Mouse (Mus musculus) liver, postnatal 0 days (tissue): ENCODE measurements at regions not wholly inside any gene's neighbourhood (a gene's known extent, or its start where the extent isn't known, plus 50 kb on each side); places are given as distances from the start of the nearest gene placed in this dataset.

Experiments
- ATAC-seq: fragments of 200-750 bp; cut with Nextera tagmentation; 2 replicates; pipeline ENCODE4 v1.8.0; 2017; ENCODE audit warnings: mild to moderate bottlenecking, moderate library complexity
- DNase-seq: peaks from one replicate; pipeline ENCODE4 v3.0.0-alpha.2; 2016
- H3K27ac ChIP-seq: fragments of 300-500 bp; sonication (generic); 2 replicates; pipeline ENCODE4 v1.5.1; 2014; ENCODE audit warnings: antibody characterized with exemption, moderate library complexity, mild to moderate bottlenecking, low read depth
- H3K27me3 ChIP-seq: fragments of 300-500 bp; sonication (generic); 2 replicates; pipeline ENCODE4 v1.6.1; 2014; ENCODE audit warnings: low read length, control low read depth, mixed read lengths; ENCODE audit not compliant: insufficient read depth
- H3K36me3 ChIP-seq: fragments of 300-500 bp; sonication (generic); replicated peaks from 2 replicates; pipeline ENCODE4 v1.6.1; 2014; ENCODE audit warnings: mild to moderate bottlenecking, control low read depth, low read length, moderate library complexity, mixed read lengths; ENCODE audit not compliant: insufficient read depth
- H3K4me1 ChIP-seq: fragments of 300-500 bp; sonication (generic); 2 replicates; pipeline ENCODE4 v1.6.1; 2014; ENCODE audit warnings: antibody characterized with exemption, mild to moderate bottlenecking, control low read depth; ENCODE audit not compliant: insufficient read depth
- H3K4me2 ChIP-seq: fragments of 300-500 bp; sonication (generic); 2 replicates; pipeline ENCODE4 v1.6.1; 2014; ENCODE audit warnings: low read depth, mild to moderate bottlenecking, low read length, moderate library complexity, mixed read lengths
- H3K4me3 ChIP-seq: fragments of 300-500 bp; sonication (generic); 2 replicates; pipeline ENCODE4 v1.5.1; 2014; ENCODE audit warnings: low read depth, low read length
- H3K9ac ChIP-seq: fragments of 300-500 bp; sonication (generic); replicated peaks from 2 replicates; pipeline ENCODE4 v1.6.1; 2014; ENCODE audit warnings: mild to moderate bottlenecking, moderate library complexity
- H3K9me3 ChIP-seq: fragments of 300-500 bp; sonication (generic); 2 replicates; pipeline ENCODE4 v1.6.1; 2016; ENCODE audit warnings: mild to moderate bottlenecking, control low read depth, low read length, mixed read lengths
- CTCF ChIP-seq: sonication (generic); IDR thresholded peaks from 2 replicates; pipeline ENCODE4 v1.5.1; 2016; ENCODE audit warnings: antibody characterized with exemption, low read depth
- EP300 ChIP-seq: IDR thresholded peaks from 2 replicates; pipeline ENCODE4 v1.6.1; 2016; ENCODE audit warnings: antibody characterized with exemption, low read depth, mild to moderate bottlenecking
- WGBS: fragments of 180-500 bp; shearing (Covaris S2); extraction: QIAGEN DNeasy Blood & Tissue Kit; methylation state at CpG from one replicate; pipeline ENCODE4 v1.1.7; 2014; ENCODE audit not compliant: insufficient replicate concordance; 5-methylcytosine and 5-hydroxymethylcytosine counted together

- WGBS: 67% methylated on average over 11 of the region's 11 CpGs
- Histone ChIP-seq H3K4me1 (no peaks in the 10 kb centered on the region), H3K36me3 (no peaks in the 10 kb centered on the region), H3K27ac (no peak overlapping the region), H3K4me2 (no peak overlapping the region), H3K4me3 (no peak overlapping the region), H3K27me3 (no peaks in the 10 kb centered on the region), H3K9ac (no peak overlapping the region), H3K9me3 (no peaks in the 10 kb centered on the region)
- DNase-seq (no peak), ATAC-seq (no peak)
- TF ChIP-seq EP300 (no peak), CTCF (no peak)
These were observed 96.2 kb downstream of the Gm9376 start for GRCm38 (mm10) chr14:118362931-118363330.

- no peaks in the 10 kb centered on the region for H3K4me1 ChIP-seq
- TF ChIP-seq EP300 (no peak), CTCF (no peak)
- H3K27me3 ChIP-seq: no peaks in the 10 kb centered on the region
- H3K9me3 ChIP-seq: no peaks in the 10 kb centered on the region
- no peak overlapping the region for H3K27ac ChIP-seq
- H3K4me2 ChIP-seq: no peak overlapping the region
- ATAC-seq (no peak), DNase-seq (no peak)
- no peaks in the 10 kb centered on the region for H3K36me3 ChIP-seq
- 77% methylated on average over 21 of the region's 21 CpGs for WGBS
- H3K4me3 ChIP-seq: no peak overlapping the region
- no peak overlapping the region for H3K9ac ChIP-seq
These were observed 96.6 kb downstream of the Gm9376 start for GRCm38 (mm10) chr14:118363391-118363821.

GRCm38 (mm10) chr14:118366522-118366921 lies 99.8 kb downstream of the Gm9376 start:
- H3K27me3 ChIP-seq: 0 out of 2 replicates have a peak, but pooled peaks cover 4% of the 10 kb centered on the region
- no peaks in the 10 kb centered on the region for H3K36me3 ChIP-seq
- no peaks in the 10 kb centered on the region for H3K9me3 ChIP-seq
- H3K4me2 ChIP-seq: no peak overlapping the region
- 79% methylated on average over 4 of the region's 4 CpGs for WGBS
- DNase-seq (no peak), ATAC-seq (no peak)
- no peak overlapping the region for H3K27ac ChIP-seq
- no peak overlapping the region for H3K9ac ChIP-seq
- H3K4me3 ChIP-seq: no peak overlapping the region
- TF ChIP-seq EP300: no peak
- no peak for TF ChIP-seq CTCF
- peaks cover 3% of the 10 kb centered on the region; the same call in 1 of the 2 replicates for H3K4me1 ChIP-seq

GRCm38 (mm10) chr14:118368619-118369431 lies 102.1 kb downstream of the Gm9376 start:
- 4% methylated on average over 9 of the region's 9 CpGs for WGBS
- H3K4me3 ChIP-seq: no peak overlapping the region
- H3K4me2 ChIP-seq: 0 out of 2 replicates have a peak overlapping the region, but pooled peaks have one; percentile 4
- H3K27me3 ChIP-seq: 0 out of 2 replicates have a peak, but pooled peaks cover 4% of the 10 kb centered on the region
- TF ChIP-seq CTCF (no peak), EP300 (no peak)
- no peak for ATAC-seq
- no peak overlapping the region for H3K27ac ChIP-seq
- no peaks in the 10 kb centered on the region for H3K36me3 ChIP-seq
- peaks cover 3% of the 10 kb centered on the region; the same call in 1 of the 2 replicates for H3K4me1 ChIP-seq
- no peaks in the 10 kb centered on the region for H3K9me3 ChIP-seq
- no peak for DNase-seq
- no peak overlapping the region for H3K9ac ChIP-seq

- ATAC-seq (peak; percentile 71), DNase-seq (no peak)
- 0 out of 2 replicates have a peak, but pooled peaks cover 4% of the 10 kb centered on the region for H3K27me3 ChIP-seq
- H3K9me3 ChIP-seq: no peaks in the 10 kb centered on the region
- H3K9ac ChIP-seq: no peak overlapping the region
- H3K4me3 ChIP-seq: no peak overlapping the region
- 54% methylated on average over 15 of the region's 15 CpGs for WGBS
- no peak overlapping the region for H3K4me2 ChIP-seq
- no peak overlapping the region for H3K27ac ChIP-seq
- H3K4me1 ChIP-seq: peaks cover 3% of the 10 kb centered on the region; the same call in 1 of the 2 replicates
- TF ChIP-seq CTCF (no peak), EP300 (no peak)
- no peaks in the 10 kb centered on the region for H3K36me3 ChIP-seq
These were observed 104.6 kb downstream of the Gm9376 start for GRCm38 (mm10) chr14:118371336-118371735.

GRCm38 (mm10) chr14:118374819-118375520 lies 108.2 kb downstream of the Gm9376 start:
- H3K27me3 ChIP-seq: 0 out of 2 replicates have a peak, but pooled peaks cover 3% of the 10 kb centered on the region
- H3K9me3 ChIP-seq: no peaks in the 10 kb centered on the region
- H3K4me3 ChIP-seq: no peak overlapping the region
- H3K4me1 ChIP-seq: no peaks in the 10 kb centered on the region
- ATAC-seq (no peak), DNase-seq (no peak)
- no peak for TF ChIP-seq EP300
- no peak for TF ChIP-seq CTCF
- no peak overlapping the region for H3K4me2 ChIP-seq
- no peak overlapping the region for H3K27ac ChIP-seq
- 80% methylated on average over 10 of the region's 10 CpGs for WGBS
- no peak overlapping the region for H3K9ac ChIP-seq
- H3K36me3 ChIP-seq: no peaks in the 10 kb centered on the region
